Mouse (Mus musculus) hindbrain, postnatal 0 days (tissue): ENCODE measurements around the gene Gas2. TPM values are rescaled to one million over a fixed set of nuclear protein-coding genes. Genes with fewer than 3 reads are reported as not detected.

ENCODE experiments used
- ATAC-seq: fragments of 200-750 bp; cut with Nextera tagmentation; 2 replicates; pipeline ENCODE4 v1.8.0; 2017; ENCODE audit warnings: mild to moderate bottlenecking, moderate TSS enrichment, moderate library complexity
- DNase-seq: peaks from one replicate; pipeline ENCODE4 v3.0.0-alpha.2; 2015; ENCODE audit warnings: low spot score
- H3K27ac ChIP-seq: fragments of 300-500 bp; sonication (generic); 2 replicates; pipeline ENCODE4 v1.5.1; 2014; ENCODE audit warnings: mild to moderate bottlenecking
- H3K27me3 ChIP-seq: fragments of 300-500 bp; sonication (generic); 2 replicates; pipeline ENCODE4 v1.6.1; 2014; ENCODE audit warnings: low read length, mixed read lengths; ENCODE audit not compliant: insufficient read depth
- H3K36me3 ChIP-seq: fragments of 300-500 bp; sonication (generic); 2 replicates; pipeline ENCODE4 v1.6.1; 2014; ENCODE audit warnings: low read length, mixed read lengths; ENCODE audit not compliant: insufficient read depth
- H3K4me1 ChIP-seq: fragments of 300-500 bp; sonication (generic); 2 replicates; pipeline ENCODE4 v1.6.1; 2014; ENCODE audit warnings: antibody characterized with exemption, low read length, mixed read lengths; ENCODE audit not compliant: insufficient read depth
- H3K4me2 ChIP-seq: fragments of 300-500 bp; sonication (generic); 2 replicates; pipeline ENCODE4 v1.6.1; 2014; ENCODE audit warnings: low read depth, mild to moderate bottlenecking, low read length, moderate library complexity, mixed read lengths
- H3K4me3 ChIP-seq: fragments of 300-500 bp; sonication (generic); 2 replicates; pipeline ENCODE4 v1.5.1; 2014; ENCODE audit warnings: low read length
- H3K9ac ChIP-seq: fragments of 300-500 bp; sonication (generic); replicated peaks from 2 replicates; pipeline ENCODE4 v1.6.1; 2014; ENCODE audit warnings: mild to moderate bottlenecking, low read length, moderate library complexity, mixed read lengths
- H3K9me3 ChIP-seq: fragments of 300-500 bp; sonication (generic); 2 replicates; pipeline ENCODE4 v1.6.1; 2016; ENCODE audit warnings: low read length, mixed read lengths
- CTCF ChIP-seq: IDR thresholded peaks from 2 replicates; pipeline ENCODE4 v1.5.1; 2016; ENCODE audit warnings: antibody characterized with exemption, control low read depth, low read depth
- WGBS: fragments of 180-500 bp; shearing (Covaris S2); extraction: QIAGEN DNeasy Blood & Tissue Kit; methylation state at CpG from one replicate; pipeline ENCODE4 v1.1.7; 2014; 5-methylcytosine and 5-hydroxymethylcytosine counted together
- polyA plus RNA-seq: library from polyadenylated mRNA; unstranded; fragments of >200 nt; fragmentation: Nextera tagmentation; extraction: Ambion mirVana; gene quantifications from 2 replicates; pipeline ENCODE4 v1.2.1, GENCODE M21; 2015
- total RNA-seq: library from RNA; depleted of rRNA; stranded (reverse); fragments of >200 nt; gene quantifications from 2 replicates; pipeline ENCODE4 v1.2.3, GENCODE M21; 2014

Gene Gas2
- total and polyA plus RNA-seq, 2 experiments from 2014 or later = 13.4 to 27.4 TPM

DNA sequence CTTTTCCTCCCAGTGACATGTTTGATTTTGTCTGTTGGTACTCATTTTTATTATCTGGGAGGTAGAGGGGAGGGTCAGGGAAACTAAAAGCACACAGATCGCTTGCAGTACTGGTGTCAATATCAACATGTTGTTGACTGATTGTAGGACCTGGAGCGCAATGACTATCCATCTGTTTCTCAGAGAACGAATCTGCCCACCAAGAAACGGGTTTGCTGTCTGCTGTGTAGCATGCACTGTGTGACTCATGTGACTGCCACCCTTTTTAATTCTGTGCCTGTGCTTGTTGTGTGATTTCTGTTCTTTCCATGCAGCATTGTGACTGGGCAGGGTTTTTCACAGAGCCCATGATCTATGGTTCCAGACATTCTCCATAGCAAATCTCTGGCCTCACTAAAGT lies 69.4 kb downstream of the Gas2 start:
- WGBS = 73% methylated on average over 4 of the region's 4 CpGs
- DNase-seq (no peak), ATAC-seq (no peak)
- H3K27me3 ChIP-seq = no peaks in the 10 kb centered on the region
- H3K4me2 ChIP-seq = no peak overlapping the region
- no peaks in the 10 kb centered on the region for H3K4me1 ChIP-seq
- TF ChIP-seq CTCF = no peak
- no peaks in the 10 kb centered on the region for H3K9me3 ChIP-seq
- no peaks in the 10 kb centered on the region for H3K36me3 ChIP-seq
- H3K9ac ChIP-seq = no peak overlapping the region
- no peak overlapping the region for H3K4me3 ChIP-seq
- no peak overlapping the region for H3K27ac ChIP-seq

GRCm38 (mm10) chr7:51937337-51937736 lies 75.5 kb downstream of the Gas2 start:
- Histone ChIP-seq H3K27ac (no peak overlapping the region), H3K4me3 (no peak overlapping the region), H3K4me2 (no peak overlapping the region), H3K36me3 (no peaks in the 10 kb centered on the region), H3K27me3 (no peaks in the 10 kb centered on the region), H3K9ac (no peak overlapping the region), H3K4me1 (no peaks in the 10 kb centered on the region), H3K9me3 (no peaks in the 10 kb centered on the region)
- ATAC-seq (no peak), DNase-seq (no peak)
- TF ChIP-seq CTCF = no peak
- 88% methylated on average over 1 of the region's 1 CpGs for WGBS

GRCm38 (mm10) chr7:51940461-51940860 lies 78.6 kb downstream of the Gas2 start:
- WGBS = 84% methylated on average over 2 of the region's 2 CpGs
- no peak overlapping the region for H3K4me2 ChIP-seq
- no peaks in the 10 kb centered on the region for H3K4me1 ChIP-seq
- DNase-seq (no peak), ATAC-seq (no peak)
- TF ChIP-seq CTCF = no peak
- H3K27ac ChIP-seq = no peak overlapping the region
- H3K27me3 ChIP-seq = no peaks in the 10 kb centered on the region
- no peaks in the 10 kb centered on the region for H3K9me3 ChIP-seq
- H3K36me3 ChIP-seq = no peaks in the 10 kb centered on the region
- no peak overlapping the region for H3K4me3 ChIP-seq
- no peak overlapping the region for H3K9ac ChIP-seq

DNA sequence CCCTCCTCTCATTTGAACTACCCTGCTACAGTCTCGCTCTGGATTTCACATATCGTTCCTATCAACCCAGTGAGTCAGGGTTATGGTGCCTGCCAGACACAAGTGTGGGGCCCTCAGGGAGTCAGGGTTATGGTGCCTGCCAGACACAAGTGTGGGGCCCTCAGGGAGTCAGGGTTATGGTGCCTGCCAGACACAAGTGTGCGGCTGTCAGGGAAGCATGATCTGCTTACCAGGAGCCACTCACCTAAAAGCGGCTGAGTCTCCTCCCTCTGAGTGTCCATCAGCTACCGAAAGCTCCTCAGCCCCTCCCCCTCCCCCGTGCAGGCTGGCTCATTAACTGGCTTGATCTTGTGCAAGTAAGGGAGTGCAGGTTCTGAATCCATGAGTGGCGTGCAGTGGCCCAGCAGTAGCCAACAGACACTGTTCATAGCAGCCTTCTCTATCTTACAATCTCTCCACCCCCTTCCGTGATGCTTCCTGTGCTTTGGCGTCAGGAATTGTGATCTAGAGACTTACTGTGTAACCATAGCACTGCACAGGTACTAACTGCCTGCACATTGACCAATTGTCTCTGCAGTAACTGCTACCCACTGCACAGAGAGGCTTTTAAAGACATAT lies 93.7 kb downstream of the Gas2 start:
- DNase-seq (no peak), ATAC-seq (peak; percentile 58)
- no peaks in the 10 kb centered on the region for H3K27me3 ChIP-seq
- no peak for TF ChIP-seq CTCF
- H3K4me2 ChIP-seq = no peak overlapping the region
- H3K36me3 ChIP-seq = no peaks in the 10 kb centered on the region
- WGBS = 49% methylated on average over 9 of the region's 9 CpGs
- H3K4me3 ChIP-seq = no peak overlapping the region
- H3K4me1 ChIP-seq = no peaks in the 10 kb centered on the region
- no peak overlapping the region for H3K9ac ChIP-seq
- H3K27ac ChIP-seq = no peak overlapping the region
- no peaks in the 10 kb centered on the region for H3K9me3 ChIP-seq

DNA sequence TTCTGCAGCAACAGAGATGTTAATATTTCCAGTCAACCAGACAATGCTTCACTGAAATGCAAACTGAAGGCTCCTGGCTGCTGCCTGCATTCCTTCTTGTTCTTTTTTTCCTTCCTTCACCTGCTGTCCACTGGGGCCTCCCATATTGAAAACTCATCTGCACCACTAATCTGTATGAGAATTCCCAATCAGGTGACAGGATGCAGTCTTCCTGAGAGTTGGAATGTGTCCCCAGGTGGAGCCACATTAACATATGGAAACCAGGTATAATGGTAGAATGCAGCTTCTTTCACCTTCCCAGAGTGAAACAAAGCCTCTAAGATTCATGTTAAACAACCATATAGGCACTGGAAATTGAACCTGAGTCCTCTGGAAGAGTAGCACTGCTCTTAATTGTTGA lies 96.0 kb downstream of the Gas2 start:
- Histone ChIP-seq H3K27ac (no peak overlapping the region), H3K4me2 (no peak overlapping the region), H3K9ac (no peak overlapping the region), H3K36me3 (no peaks in the 10 kb centered on the region), H3K9me3 (no peaks in the 10 kb centered on the region), H3K4me1 (no peaks in the 10 kb centered on the region), H3K4me3 (no peak overlapping the region), H3K27me3 (no peaks in the 10 kb centered on the region)
- TF ChIP-seq CTCF = no peak
- DNase-seq (no peak), ATAC-seq (no peak)

DNA sequence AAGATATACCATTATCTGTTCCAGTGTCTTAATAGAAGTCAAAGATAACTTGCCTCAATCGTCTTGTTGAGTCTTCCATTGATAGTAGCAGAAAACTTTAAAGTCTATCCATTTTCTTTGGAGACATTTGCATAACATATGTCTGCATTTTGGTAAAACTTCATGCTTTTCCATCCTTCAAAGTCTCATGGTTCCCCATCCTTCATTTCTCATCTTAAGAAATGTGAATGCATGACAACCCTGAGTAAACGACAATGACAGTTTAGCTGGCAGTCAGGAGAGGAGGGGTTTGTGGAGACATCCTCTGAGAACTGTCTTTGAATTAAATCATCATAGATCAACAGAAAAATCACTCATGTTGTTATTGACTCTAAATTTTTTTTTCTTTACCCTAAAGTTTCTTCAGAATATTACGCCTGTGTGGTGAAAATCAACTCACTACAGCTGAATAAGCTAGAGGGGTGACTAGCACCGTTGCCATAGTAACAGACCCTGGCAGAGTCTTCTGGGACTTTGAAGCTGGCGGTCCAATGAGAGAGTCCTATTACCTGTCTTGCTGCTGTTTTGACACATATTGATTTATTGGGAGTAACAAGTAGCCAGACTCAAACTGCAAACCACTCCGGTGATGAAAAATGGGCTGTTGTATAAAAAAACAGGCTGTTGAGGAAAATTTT lies 99.0 kb downstream of the Gas2 start:
- Histone ChIP-seq H3K27ac (no peak overlapping the region), H3K27me3 (no peaks in the 10 kb centered on the region), H3K36me3 (no peaks in the 10 kb centered on the region), H3K9me3 (no peaks in the 10 kb centered on the region), H3K4me1 (no peaks in the 10 kb centered on the region), H3K9ac (no peak overlapping the region), H3K4me2 (no peak overlapping the region), H3K4me3 (no peak overlapping the region)
- DNase-seq = peak; percentile 78
- 43% methylated on average over 6 of the region's 6 CpGs for WGBS
- TF ChIP-seq CTCF = no peak
- peak; percentile 79 for ATAC-seq
